Mouse (Mus musculus): ENCODE data around the gene Syngr1. TPM values are rescaled to one million over a fixed set of nuclear protein-coding genes. Genes with fewer than 3 reads are reported as not detected.

Gene Syngr1
- total and polyA plus RNA-seq, 3 experiments = 105 to 115 TPM; not detected in 1

DNA sequence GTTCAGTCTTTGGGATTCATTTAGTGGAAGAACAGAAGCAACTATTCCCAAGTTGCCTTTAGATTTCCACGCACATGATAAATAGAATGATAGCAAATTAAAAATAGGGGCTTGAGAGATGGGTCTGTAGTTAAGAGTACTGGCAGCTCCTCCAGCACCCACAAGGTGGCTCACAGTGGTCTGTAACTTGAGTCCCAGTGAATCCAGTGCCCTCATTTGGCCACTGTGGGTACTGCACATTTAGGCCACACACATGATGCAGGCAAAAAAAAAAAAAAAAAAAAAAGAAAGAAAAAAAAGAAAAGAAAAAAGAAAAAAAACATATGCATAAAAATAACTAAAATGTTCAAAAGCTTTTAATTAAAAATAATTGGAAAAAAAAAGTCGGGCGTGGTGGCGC lies 2.5 kb upstream of the Syngr1 start (continued):
- TF ChIP-seq POLR2AphosphoS5 (IDR thresholded peaks at IDR 0.05; ENCODE audit: borderline replicate concordance, low read depth, low read length) (no peak), BHLHE40 (IDR thresholded peaks at IDR 0.05; ENCODE audit: borderline replicate concordance, low read depth, low read length) (no peak), UBTF (IDR thresholded peaks at IDR 0.05; ENCODE audit: borderline replicate concordance, insufficient read depth, low read depth, low read length) (no peak), ZNF384 (IDR thresholded peaks at IDR 0.05; ENCODE audit: low read depth, low read length) (peak; percentile 92), MEF2A (IDR thresholded peaks at IDR 0.05; ENCODE audit: extremely low read depth, insufficient replicate concordance, low read depth, low read length, poor library complexity, severe bottlenecking) (no peak)

- no peak overlapping the region; the same call in 1 of the 2 replicates for H3K27ac ChIP-seq (ENCODE audit: control insufficient read depth, low read depth, low read length)
- peaks cover 28% of the 10 kb centered on the region for H3K79me2 ChIP-seq (ENCODE audit: control insufficient read depth, insufficient read depth, low read length, poor library complexity)
- DNase-seq (ENCODE audit: low read depth, low spot score) = no peak
- H3K36me3 ChIP-seq (ENCODE audit: control insufficient read depth in 1 of 2, insufficient read depth in 2 of 2, low read length in 2 of 2) = peaks cover 0 to 20% of the 10 kb centered on the region in 2 experiments; a peak in 2 of 4 replicates
- peaks cover 12 to 28% of the 10 kb centered on the region in 2 experiments for H3K4me1 ChIP-seq (ENCODE audit: control insufficient read depth in 1 of 2, insufficient read depth in 2 of 2, low read length in 2 of 2)
- H3K9ac ChIP-seq (ENCODE audit: control insufficient read depth, low read depth, low read length, poor library complexity, severe bottlenecking) = peak overlapping the region; percentile 99
- TF ChIP-seq TBP (IDR thresholded peaks at IDR 0.05; ENCODE audit: low read depth, low read length) (no peak), POLR2A (IDR thresholded peaks at IDR 0.05; ENCODE audit: control insufficient read depth in 1 of 2, insufficient read depth in 1 of 2, low read depth in 1 of 2, low read length in 2 of 2, poor library complexity in 1 of 2) (no peak), CHD1 (IDR thresholded peaks at IDR 0.05; ENCODE audit: low read depth, low read length) (no peak), NRF1 (IDR thresholded peaks at IDR 0.05; ENCODE audit: insufficient read depth, low read depth, low read length, poor library complexity, severe bottlenecking) (no peak), KAT2A (conservative IDR thresholded peaks at IDR 0.05; ENCODE audit: low read depth, low read length) (no peak), ZMIZ1 (IDR thresholded peaks at IDR 0.05; ENCODE audit: low read depth, low read length) (no peak)
- H3K4me3 ChIP-seq (ENCODE audit: control insufficient read depth in 1 of 2, insufficient read depth in 1 of 2, low read depth in 2 of 2, low read length in 2 of 2) = peak overlapping the region in 1 of 2 experiments; percentile 91; a peak in 3 of 4 replicates
- H3K9me3 ChIP-seq (replicated peaks; ENCODE audit: insufficient read depth, low read length) = no peaks in the 10 kb centered on the region
- no peaks in the 10 kb centered on the region for H3K27me3 ChIP-seq (ENCODE audit: control insufficient read depth in 1 of 2, insufficient read depth in 2 of 2, low read length in 2 of 2)
Observed at GRCm38 (mm10) chr15:80090155-80090554, 979 bp upstream of the Syngr1 start.

DNA sequence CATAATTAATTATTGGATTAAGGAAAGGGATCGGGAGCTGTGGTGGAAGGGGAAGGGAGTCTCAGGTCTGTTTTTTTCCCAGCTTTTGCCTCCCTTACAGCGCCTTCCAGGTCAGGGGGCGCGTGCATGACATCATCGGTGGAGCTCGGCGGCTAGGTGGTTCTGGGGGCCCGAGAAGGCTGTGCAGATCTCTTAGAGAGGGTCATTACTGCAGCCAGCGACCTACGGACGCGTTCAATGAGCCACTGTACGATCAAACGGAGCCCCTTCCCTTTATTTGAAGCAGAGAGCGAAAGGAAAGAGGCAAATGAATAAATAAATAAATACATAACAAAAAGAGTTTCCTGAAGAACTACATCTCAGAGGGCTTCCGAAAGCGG lies 403 bp upstream of the Syngr1 start:
- Histone ChIP-seq H3K36me3 (ENCODE audit: control insufficient read depth in 1 of 2, insufficient read depth in 2 of 2, low read length in 2 of 2) (peaks cover 0 to 23% of the 10 kb centered on the region in 2 experiments; a peak in 2 of 4 replicates), H3K4me3 (ENCODE audit: control insufficient read depth in 1 of 2, insufficient read depth in 1 of 2, low read depth in 2 of 2, low read length in 2 of 2) (peak overlapping the region; percentile 78 to 91), H3K27me3 (ENCODE audit: control insufficient read depth in 1 of 2, insufficient read depth in 2 of 2, low read length in 2 of 2) (no peaks in the 10 kb centered on the region), H3K9me3 (replicated peaks; ENCODE audit: insufficient read depth, low read length) (no peaks in the 10 kb centered on the region), H3K4me1 (ENCODE audit: control insufficient read depth in 1 of 2, insufficient read depth in 2 of 2, low read length in 2 of 2) (peaks cover 12 to 31% of the 10 kb centered on the region in 2 experiments), H3K27ac (ENCODE audit: control insufficient read depth, low read depth, low read length) (peak overlapping the region; percentile 81), H3K79me2 (ENCODE audit: control insufficient read depth, insufficient read depth, low read length, poor library complexity) (peaks cover 31% of the 10 kb centered on the region), H3K9ac (ENCODE audit: control insufficient read depth, low read depth, low read length, poor library complexity, severe bottlenecking) (peak overlapping the region; percentile 99)
- TF ChIP-seq MYC (IDR thresholded peaks at IDR 0.05; ENCODE audit: low read depth, low read length) (no peak), MYB (IDR thresholded peaks at IDR 0.05; ENCODE audit: low read depth, low read length) (no peak), USF1 (IDR thresholded peaks at IDR 0.05; ENCODE audit: low read depth, low read length) (no peak), CHD2 (IDR thresholded peaks at IDR 0.05; ENCODE audit: low read length) (no peak), JUND (IDR thresholded peaks at IDR 0.05; ENCODE audit: low read depth, low read length) (no peak)
- peak; percentile 71 for DNase-seq (ENCODE audit: low read depth, low spot score)

Data from MEL (cell line).